Mouse (Mus musculus): ENCODE results near the gene Fam19a4. TPM values are rescaled to one million over a fixed set of nuclear protein-coding genes. Genes with fewer than 3 reads are reported as not detected.
"Not testable (repeated sequence)": the region's sequence is repeated elsewhere in the genome, so short reads cannot be mapped to it uniquely, and the experiment has no call there.

The Fam19a4 gene
- total and polyA plus RNA-seq, 3 experiments, result not detected

GRCm38 (mm10) chr6:96909061-96909480, 151.1 kb downstream of the Fam19a4 start:
- TF ChIP-seq PAX5 (IDR thresholded peaks at IDR 0.05; ENCODE audit: low read length) (no peak), UBTF (IDR thresholded peaks at IDR 0.05; ENCODE audit: low read depth, low read length) (no peak), CTCF (conservative IDR thresholded peaks at IDR 0.05 in 1 of 2, IDR thresholded peaks at IDR 0.05 in 1 of 2; ENCODE audit: low read depth in 2 of 2, low read length in 2 of 2) (no peak), POLR2AphosphoS2 (IDR thresholded peaks at IDR 0.05; ENCODE audit: low read depth, low read length) (no peak), NRF1 (IDR thresholded peaks at IDR 0.05; ENCODE audit: low read depth, low read length) (no peak), RCOR1 (conservative IDR thresholded peaks at IDR 0.05; ENCODE audit: low read depth, low read length) (no peak), IRF4 (IDR thresholded peaks at IDR 0.05; ENCODE audit: low read depth, low read length) (no peak), E2F4 (IDR thresholded peaks at IDR 0.05; ENCODE audit: insufficient replicate concordance, low read depth, low read length) (no peak), EP300 (IDR thresholded peaks at IDR 0.05; ENCODE audit: low read length) (no peak), SIN3A (IDR thresholded peaks at IDR 0.05; ENCODE audit: low read length) (no peak), HCFC1 (IDR thresholded peaks at IDR 0.05; ENCODE audit: low read depth, low read length) (no peak), CHD1 (IDR thresholded peaks at IDR 0.05; ENCODE audit: low read depth, low read length) (no peak), BHLHE40 (IDR thresholded peaks at IDR 0.05; ENCODE audit: low read depth, low read length) (no peak), MXI1 (IDR thresholded peaks at IDR 0.05; ENCODE audit: low read depth, low read length) (no peak)
- in situ Hi-C loops (cut with MboI; ENCODE audit: low pct_ligation_motif_present, low pct_unique_long_range_greater_than_20kb, low sequenced_read_pairs), result no loop called here
- Histone ChIP-seq H3K79me2 (replicated peaks; ENCODE audit: control insufficient read depth, extremely low read depth, insufficient read depth, poor library complexity, severe bottlenecking) (no peaks in the 10 kb centered on the region), H3K9me3 (replicated peaks; ENCODE audit: low read length) (no peaks in the 10 kb centered on the region), H3K4me3 (replicated peaks in 1 of 3; ENCODE audit: low read depth in 2 of 3, low read length in 2 of 3, poor library complexity in 1 of 3) (no peak overlapping the region), H3K27me3 (replicated peaks) (peaks cover 11% of the 10 kb centered on the region), H3K9ac (ENCODE audit: insufficient read depth, low read depth) (no peak overlapping the region), H3K27ac (ENCODE audit: insufficient read depth, low read depth) (no peak overlapping the region), H3K4me2 (ENCODE audit: insufficient read depth, low read depth, poor library complexity, severe bottlenecking) (no peak overlapping the region), H3K36me3 (replicated peaks in 1 of 2; ENCODE audit: control insufficient read depth in 1 of 2, insufficient read depth in 1 of 2, low read length in 1 of 2) (no peaks in the 10 kb centered on the region), H3K4me1 (ENCODE audit: control insufficient read depth in 1 of 2, insufficient read depth in 2 of 2) (no peaks in the 10 kb centered on the region)
- no peak for DNase-seq (ENCODE audit: extremely low read depth)
- dilution Hi-C loops (cut with MboI; ENCODE audit: extremely low pct_ligation_motif_present, extremely low pct_unique_long_range_greater_than_20kb, low sequenced_read_pairs), result no loop called here

GRCm38 (mm10) chr6:96877105-96877504, 183.1 kb downstream of the Fam19a4 start:
- H3K27me3 ChIP-seq (replicated peaks); DNase-seq (ENCODE audit: extremely low read depth); H3K9ac ChIP-seq (ENCODE audit: insufficient read depth, low read depth); H3K27ac ChIP-seq (ENCODE audit: insufficient read depth, low read depth); H3K4me3 ChIP-seq (replicated peaks in 1 of 3; ENCODE audit: low read depth in 2 of 3, low read length in 2 of 3, poor library complexity in 1 of 3); H3K4me1 ChIP-seq (ENCODE audit: control insufficient read depth in 1 of 2, insufficient read depth in 2 of 2); H3K36me3 ChIP-seq (replicated peaks in 1 of 2; ENCODE audit: control insufficient read depth in 1 of 2, insufficient read depth in 1 of 2, low read length in 1 of 2); H3K4me2 ChIP-seq (ENCODE audit: insufficient read depth, low read depth, poor library complexity, severe bottlenecking); in situ Hi-C loops (cut with MboI; ENCODE audit: low pct_ligation_motif_present, low pct_unique_long_range_greater_than_20kb, low sequenced_read_pairs); H3K9me3 ChIP-seq (replicated peaks; ENCODE audit: low read length); H3K79me2 ChIP-seq (replicated peaks; ENCODE audit: control insufficient read depth, extremely low read depth, insufficient read depth, poor library complexity, severe bottlenecking); dilution Hi-C loops (cut with MboI; ENCODE audit: extremely low pct_ligation_motif_present, extremely low pct_unique_long_range_greater_than_20kb, low sequenced_read_pairs): not testable (repeated sequence)

GRCm38 (mm10) chr6:96876651-96877050, 183.6 kb downstream of the Fam19a4 start:
- H3K36me3 ChIP-seq (replicated peaks in 1 of 2; ENCODE audit: control insufficient read depth in 1 of 2, insufficient read depth in 1 of 2, low read length in 1 of 2); H3K27ac ChIP-seq (ENCODE audit: insufficient read depth, low read depth); H3K9ac ChIP-seq (ENCODE audit: insufficient read depth, low read depth); dilution Hi-C loops (cut with MboI; ENCODE audit: extremely low pct_ligation_motif_present, extremely low pct_unique_long_range_greater_than_20kb, low sequenced_read_pairs); H3K9me3 ChIP-seq (replicated peaks; ENCODE audit: low read length); H3K27me3 ChIP-seq (replicated peaks); DNase-seq (ENCODE audit: extremely low read depth); H3K4me1 ChIP-seq (ENCODE audit: control insufficient read depth in 1 of 2, insufficient read depth in 2 of 2); H3K4me2 ChIP-seq (ENCODE audit: insufficient read depth, low read depth, poor library complexity, severe bottlenecking); H3K79me2 ChIP-seq (replicated peaks; ENCODE audit: control insufficient read depth, extremely low read depth, insufficient read depth, poor library complexity, severe bottlenecking); H3K4me3 ChIP-seq (replicated peaks in 1 of 3; ENCODE audit: low read depth in 2 of 3, low read length in 2 of 3, poor library complexity in 1 of 3); in situ Hi-C loops (cut with MboI; ENCODE audit: low pct_ligation_motif_present, low pct_unique_long_range_greater_than_20kb, low sequenced_read_pairs): not testable (repeated sequence)
